Mouse (Mus musculus) heart, embryonic 11.5 days (tissue): Measurements from ENCODE around the gene Fnbp1l. TPM values are rescaled to one million over a fixed set of nuclear protein-coding genes. Genes with fewer than 3 reads are reported as not detected.

Source experiments
- ATAC-seq: fragments of 200-750 bp; cut with Nextera tagmentation; replicated peaks from 2 replicates; pipeline ENCODE4 v1.8.0; 2017; ENCODE audit warnings: moderate library complexity; ENCODE audit not compliant: insufficient number of reproducible peaks, low FRiP score, low TSS enrichment
- H3K27ac ChIP-seq: fragments of 300-500 bp; sonication (generic); 2 replicates; pipeline ENCODE4 v1.5.1; 2014; ENCODE audit warnings: mild to moderate bottlenecking, low read depth, low read length
- H3K27me3 ChIP-seq: fragments of 300-500 bp; sonication (generic); 2 replicates; pipeline ENCODE4 v1.6.1; 2014; ENCODE audit warnings: mild to moderate bottlenecking, low read length, mixed read lengths; ENCODE audit not compliant: control insufficient read depth, insufficient read depth
- H3K36me3 ChIP-seq: fragments of 300-500 bp; sonication (generic); 2 replicates; pipeline ENCODE4 v1.6.1; 2014; ENCODE audit warnings: mild to moderate bottlenecking, low read length, moderate library complexity, mixed read lengths; ENCODE audit not compliant: control insufficient read depth, insufficient read depth
- H3K4me1 ChIP-seq: fragments of 300-500 bp; sonication (generic); 2 replicates; pipeline ENCODE4 v1.6.1; 2014; ENCODE audit warnings: low read length; ENCODE audit not compliant: control insufficient read depth, insufficient read depth
- H3K4me2 ChIP-seq: fragments of 300-500 bp; sonication (generic); 2 replicates; pipeline ENCODE4 v1.6.1; 2014; ENCODE audit warnings: mild to moderate bottlenecking, moderate library complexity
- H3K4me3 ChIP-seq: fragments of 300-500 bp; sonication (generic); 2 replicates; pipeline ENCODE4 v1.5.1; 2014; ENCODE audit warnings: low read depth, low read length
- H3K9ac ChIP-seq: fragments of 300-500 bp; sonication (generic); 2 replicates; pipeline ENCODE4 v1.6.1; 2014; ENCODE audit warnings: mild to moderate bottlenecking, low read depth, low read length, moderate library complexity
- H3K9me3 ChIP-seq: fragments of 300-500 bp; sonication (generic); replicated peaks from 2 replicates; pipeline ENCODE4 v1.6.1; 2016; ENCODE audit warnings: low read length; ENCODE audit not compliant: control insufficient read depth
- WGBS: fragments of 180-500 bp; shearing (Covaris S2); extraction: QIAGEN DNeasy Blood & Tissue Kit; methylation state at CpG from one replicate; pipeline ENCODE4 v1.1.7; 2014; ENCODE audit not compliant: insufficient replicate concordance; 5-methylcytosine and 5-hydroxymethylcytosine counted together
- polyA plus RNA-seq: library from polyadenylated mRNA; unstranded; fragments of >200 nt; fragmentation: Nextera tagmentation; extraction: Ambion mirVana; gene quantifications from 2 replicates; pipeline ENCODE4 v1.2.1, GENCODE M21; 2014

Fnbp1l gene
- polyA plus RNA-seq, 1 experiment from 2014 or later = 35.1 TPM

GRCm38 (mm10) chr3:122500929-122501328, 118.6 kb downstream of the Fnbp1l start:
- Histone ChIP-seq H3K9me3 (no peaks in the 10 kb centered on the region), H3K27ac (no peak overlapping the region), H3K4me1 (no peaks in the 10 kb centered on the region), H3K36me3 (no peaks in the 10 kb centered on the region), H3K4me3 (no peak overlapping the region), H3K4me2 (no peak overlapping the region), H3K27me3 (no peaks in the 10 kb centered on the region), H3K9ac (no peak overlapping the region)
- no peak for ATAC-seq
- 69% methylated on average over 9 of the region's 9 CpGs for WGBS

DNA sequence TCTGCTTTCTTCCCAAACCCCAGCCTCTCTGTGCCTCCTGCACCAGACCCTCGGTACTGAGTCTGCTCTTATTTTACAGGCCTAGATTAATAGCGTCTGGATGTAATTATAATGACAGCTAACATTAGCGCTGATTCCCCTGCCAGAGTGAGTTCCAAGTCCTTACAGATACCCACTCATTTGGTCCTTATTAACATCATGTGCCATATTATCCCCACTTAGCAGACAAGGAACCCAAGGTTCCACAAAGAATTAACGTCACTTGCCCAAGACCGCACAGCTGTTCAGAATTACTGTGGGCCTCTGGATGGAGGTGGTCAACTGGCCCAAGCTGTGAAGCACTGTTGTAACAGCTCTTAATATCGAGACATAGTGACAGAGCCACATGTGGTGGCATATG, 119.9 kb downstream of the Fnbp1l start:
- WGBS = 73% methylated on average over 6 of the region's 6 CpGs
- Histone ChIP-seq H3K4me2 (no peak overlapping the region), H3K27ac (no peak overlapping the region), H3K9ac (no peak overlapping the region), H3K9me3 (no peaks in the 10 kb centered on the region), H3K4me3 (no peak overlapping the region), H3K36me3 (no peaks in the 10 kb centered on the region), H3K27me3 (no peaks in the 10 kb centered on the region), H3K4me1 (no peaks in the 10 kb centered on the region)
- ATAC-seq = no peak

GRCm38 (mm10) chr3:122498528-122498927, 121.0 kb downstream of the Fnbp1l start:
- Histone ChIP-seq H3K9me3 (no peaks in the 10 kb centered on the region), H3K27ac (no peak overlapping the region), H3K27me3 (no peaks in the 10 kb centered on the region; the same call in 1 of the 2 replicates), H3K4me2 (no peak overlapping the region), H3K36me3 (no peaks in the 10 kb centered on the region), H3K4me3 (no peak overlapping the region), H3K9ac (no peak overlapping the region), H3K4me1 (no peaks in the 10 kb centered on the region)
- WGBS = 89% methylated on average over 7 of the region's 7 CpGs
- no peak; the same call in 1 of the 2 replicates for ATAC-seq

GRCm38 (mm10) chr3:122497871-122498270, 121.6 kb downstream of the Fnbp1l start:
- Histone ChIP-seq H3K27ac (no peak overlapping the region), H3K36me3 (no peaks in the 10 kb centered on the region), H3K9ac (no peak overlapping the region), H3K4me3 (no peak overlapping the region), H3K4me2 (no peak overlapping the region), H3K27me3 (no peaks in the 10 kb centered on the region; the same call in 1 of the 2 replicates), H3K4me1 (no peaks in the 10 kb centered on the region), H3K9me3 (no peaks in the 10 kb centered on the region)
- WGBS = 79% methylated on average over 6 of the region's 6 CpGs
- ATAC-seq = no peak

DNA sequence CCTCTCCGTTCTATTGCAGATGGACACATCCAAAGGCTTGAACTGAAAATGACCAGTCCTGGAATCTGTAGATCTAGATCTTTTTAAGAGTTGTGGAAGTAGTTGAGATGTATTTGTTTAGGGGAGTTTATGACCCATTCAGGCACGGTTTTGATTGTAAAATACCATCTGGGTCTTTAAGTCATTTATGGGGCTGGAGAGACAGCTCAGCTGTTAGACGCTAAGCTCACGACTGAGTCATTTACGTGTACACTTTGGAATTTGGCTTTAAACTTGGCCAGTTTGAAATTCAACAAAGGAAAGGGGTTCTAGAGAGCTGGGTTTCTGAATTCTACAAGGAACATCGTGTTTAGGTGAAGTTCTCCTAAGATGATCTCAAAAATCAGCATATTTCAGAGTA, 124.8 kb downstream of the Fnbp1l start:
- Histone ChIP-seq H3K27ac (no peak overlapping the region), H3K36me3 (no peaks in the 10 kb centered on the region), H3K27me3 (peaks cover 3% of the 10 kb centered on the region), H3K4me3 (no peak overlapping the region), H3K4me2 (no peak overlapping the region), H3K9ac (no peak overlapping the region), H3K4me1 (no peaks in the 10 kb centered on the region), H3K9me3 (no peaks in the 10 kb centered on the region)
- no peak for ATAC-seq
- 84% methylated on average over 6 of the region's 6 CpGs for WGBS

GRCm38 (mm10) chr3:122492872-122493615, 126.5 kb downstream of the Fnbp1l start:
- Histone ChIP-seq H3K4me2 (no peak overlapping the region), H3K4me3 (no peak overlapping the region), H3K9me3 (no peaks in the 10 kb centered on the region), H3K27me3 (peaks cover 3% of the 10 kb centered on the region), H3K9ac (no peak overlapping the region), H3K4me1 (0 out of 2 replicates have a peak, but pooled peaks cover under 1% of the 10 kb centered on the region), H3K36me3 (no peaks in the 10 kb centered on the region), H3K27ac (no peak overlapping the region)
- no peak for ATAC-seq
- WGBS = 74% methylated on average over 21 of the region's 21 CpGs

DNA sequence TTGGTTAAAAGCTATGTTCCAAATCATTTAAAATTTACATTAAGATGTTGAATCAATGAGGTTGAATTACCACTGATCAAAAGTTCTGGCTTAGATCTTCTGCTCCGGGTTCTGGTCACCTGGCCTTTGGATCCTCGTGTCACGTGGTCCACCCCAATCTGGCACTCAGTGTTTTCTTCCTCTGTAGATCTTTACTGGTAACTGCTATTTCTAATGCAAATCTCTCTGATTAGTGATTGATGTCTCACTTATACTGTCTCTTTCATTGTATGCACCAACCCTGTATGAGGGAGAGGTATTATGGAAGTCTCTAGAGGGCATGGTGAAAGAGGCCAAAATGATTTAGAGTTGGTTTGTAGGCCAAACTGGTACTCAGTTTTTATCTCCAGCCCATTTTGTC, 127.5 kb downstream of the Fnbp1l start:
- 85% methylated on average over 3 of the region's 3 CpGs for WGBS
- H3K36me3 ChIP-seq = no peaks in the 10 kb centered on the region
- no peak overlapping the region for H3K4me3 ChIP-seq
- H3K27ac ChIP-seq = no peak overlapping the region
- H3K9ac ChIP-seq = no peak overlapping the region
- H3K27me3 ChIP-seq = peaks cover 3% of the 10 kb centered on the region
- 0 out of 2 replicates have a peak, but pooled peaks cover 2% of the 10 kb centered on the region for H3K4me1 ChIP-seq
- H3K4me2 ChIP-seq = no peak overlapping the region
- no peak for ATAC-seq
- no peaks in the 10 kb centered on the region for H3K9me3 ChIP-seq

DNA sequence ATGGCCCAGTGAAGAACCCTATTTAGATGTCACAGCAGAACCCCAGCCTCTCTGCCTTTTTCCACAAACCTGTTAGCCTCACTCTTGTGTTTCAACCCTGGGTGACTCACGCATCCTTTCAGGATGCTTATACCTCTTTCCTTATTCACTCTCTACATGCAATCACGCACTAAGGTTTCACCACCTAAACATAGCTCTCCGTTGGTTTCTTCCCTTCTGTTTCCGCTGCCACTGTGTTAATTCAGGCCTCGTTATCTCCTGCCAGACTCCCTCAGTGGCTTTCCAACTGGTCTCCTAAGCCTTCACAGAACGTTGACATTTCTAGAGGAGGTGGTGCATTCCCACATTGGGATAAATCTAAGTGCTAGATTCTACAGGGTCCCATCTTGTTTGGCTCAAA, 128.9 kb downstream of the Fnbp1l start:
- H3K4me2 ChIP-seq = no peak overlapping the region
- 34% methylated on average over 6 of the region's 6 CpGs for WGBS
- 0 out of 2 replicates have a peak, but pooled peaks cover 2% of the 10 kb centered on the region for H3K4me1 ChIP-seq
- H3K9me3 ChIP-seq = no peaks in the 10 kb centered on the region
- no peak overlapping the region for H3K4me3 ChIP-seq
- H3K27ac ChIP-seq = no peak overlapping the region
- no peak overlapping the region for H3K9ac ChIP-seq
- H3K36me3 ChIP-seq = no peaks in the 10 kb centered on the region
- no peak for ATAC-seq
- peaks cover 3% of the 10 kb centered on the region for H3K27me3 ChIP-seq
